Mouse (Mus musculus) kidney, embryonic 16.5 days (tissue): ENCODE measurements around the gene Opcml. TPM values are rescaled to one million over a fixed set of nuclear protein-coding genes. Genes with fewer than 3 reads are reported as not detected.

Experiments
- ATAC-seq: fragments of 200-750 bp; cut with Nextera tagmentation; 2 replicates; pipeline ENCODE4 v1.8.0; 2017; ENCODE audit warnings: moderate TSS enrichment; ENCODE audit not compliant: low FRiP score, low TSS enrichment
- H3K27ac ChIP-seq: fragments of 300-500 bp; sonication (generic); 2 replicates; pipeline ENCODE4 v1.5.1; 2014; ENCODE audit warnings: low read length
- H3K27me3 ChIP-seq: fragments of 300-500 bp; sonication (generic); 2 replicates; pipeline ENCODE4 v1.6.1; 2014; ENCODE audit warnings: low read length, control low read depth, mixed read lengths; ENCODE audit not compliant: insufficient read depth
- H3K36me3 ChIP-seq: fragments of 300-500 bp; sonication (generic); 2 replicates; pipeline ENCODE4 v1.6.1; 2014; ENCODE audit warnings: low read length, control low read depth, mixed read lengths; ENCODE audit not compliant: insufficient read depth
- H3K4me1 ChIP-seq: fragments of 300-500 bp; sonication (generic); 2 replicates; pipeline ENCODE4 v1.6.1; 2014; ENCODE audit warnings: low read length, control low read depth, mixed read lengths; ENCODE audit not compliant: insufficient read depth
- H3K4me2 ChIP-seq: fragments of 300-500 bp; sonication (generic); replicated peaks from 2 replicates; pipeline ENCODE4 v1.6.1; 2014; ENCODE audit warnings: low read depth, low read length
- H3K4me3 ChIP-seq: fragments of 300-500 bp; sonication (generic); 2 replicates; pipeline ENCODE4 v1.5.1; 2014; ENCODE audit warnings: mild to moderate bottlenecking, low read length
- H3K9ac ChIP-seq: fragments of 300-500 bp; sonication (generic); replicated peaks from 2 replicates; pipeline ENCODE4 v1.6.1; 2014; ENCODE audit warnings: low read length
- H3K9me3 ChIP-seq: fragments of 300-500 bp; sonication (generic); 2 replicates; pipeline ENCODE4 v1.6.1; 2016; ENCODE audit warnings: low read length, control low read depth
- WGBS: fragments of 180-500 bp; shearing (Covaris S2); extraction: QIAGEN DNeasy Blood & Tissue Kit; methylation state at CpG from one replicate; pipeline ENCODE4 v1.1.7; 2014; 5-methylcytosine and 5-hydroxymethylcytosine counted together
- polyA plus RNA-seq: library from polyadenylated mRNA; unstranded; fragments of >200 nt; fragmentation: Nextera tagmentation; extraction: Ambion mirVana; gene quantifications from 2 replicates; pipeline ENCODE4 v1.2.1, GENCODE M21; 2015

The Opcml gene
- polyA plus RNA-seq, 1 experiment from 2014 or later: 2.0 TPM

- Histone ChIP-seq H3K36me3 (no peaks in the 10 kb centered on the region), H3K9ac (no peak overlapping the region), H3K9me3 (no peaks in the 10 kb centered on the region), H3K4me1 (no peaks in the 10 kb centered on the region), H3K4me2 (no peak overlapping the region), H3K27me3 (no peaks in the 10 kb centered on the region), H3K4me3 (no peak overlapping the region), H3K27ac (no peak overlapping the region)
- no peak for ATAC-seq
- WGBS: 83% methylated on average over 1 of the region's 1 CpGs
Observed at GRCm38 (mm10) chr9:28445863-28446262, 655.3 kb downstream of the Opcml start.

GRCm38 (mm10) chr9:28446278-28447064, 655.9 kb downstream of the Opcml start:
- H3K4me2 ChIP-seq: no peak overlapping the region
- H3K36me3 ChIP-seq: no peaks in the 10 kb centered on the region
- no peak overlapping the region for H3K4me3 ChIP-seq
- 64% methylated on average over 4 of the region's 4 CpGs for WGBS
- ATAC-seq: no peak
- H3K4me1 ChIP-seq: no peaks in the 10 kb centered on the region
- H3K27me3 ChIP-seq: no peaks in the 10 kb centered on the region
- H3K9me3 ChIP-seq: no peaks in the 10 kb centered on the region
- H3K27ac ChIP-seq: no peak overlapping the region
- H3K9ac ChIP-seq: no peak overlapping the region

- Histone ChIP-seq H3K4me3 (no peak overlapping the region), H3K4me2 (no peak overlapping the region), H3K27me3 (no peaks in the 10 kb centered on the region), H3K9ac (no peak overlapping the region), H3K4me1 (no peaks in the 10 kb centered on the region), H3K36me3 (no peaks in the 10 kb centered on the region), H3K9me3 (no peaks in the 10 kb centered on the region), H3K27ac (no peak overlapping the region)
- no peak for ATAC-seq
- 86% methylated on average over 2 of the region's 2 CpGs for whole genome bisulfite sequencing
Observed at GRCm38 (mm10) chr9:28452509-28452908, 661.9 kb downstream of the Opcml start.

GRCm38 (mm10) chr9:28453062-28453461, 662.5 kb downstream of the Opcml start:
- 69% methylated on average over 2 of the region's 2 CpGs for WGBS
- no peaks in the 10 kb centered on the region for H3K27me3 ChIP-seq
- H3K27ac ChIP-seq: no peak overlapping the region
- no peak overlapping the region for H3K4me2 ChIP-seq
- H3K4me1 ChIP-seq: no peaks in the 10 kb centered on the region
- no peak overlapping the region for H3K9ac ChIP-seq
- H3K4me3 ChIP-seq: no peak overlapping the region
- ATAC-seq: no peak
- no peaks in the 10 kb centered on the region for H3K36me3 ChIP-seq
- H3K9me3 ChIP-seq: no peaks in the 10 kb centered on the region

- Histone ChIP-seq H3K9me3 (no peaks in the 10 kb centered on the region), H3K4me1 (no peaks in the 10 kb centered on the region), H3K4me2 (no peak overlapping the region), H3K9ac (no peak overlapping the region), H3K27me3 (no peaks in the 10 kb centered on the region), H3K36me3 (no peaks in the 10 kb centered on the region), H3K4me3 (no peak overlapping the region), H3K27ac (no peak overlapping the region)
- 79% methylated on average over 7 of the region's 7 CpGs for WGBS
- no peak for ATAC-seq
Observed at GRCm38 (mm10) chr9:28457982-28458770, 667.6 kb downstream of the Opcml start.

GRCm38 (mm10) chr9:28463622-28464021, 673.0 kb downstream of the Opcml start:
- ATAC-seq: no peak
- WGBS: 74% methylated on average over 6 of the region's 6 CpGs
- Histone ChIP-seq H3K36me3 (no peaks in the 10 kb centered on the region), H3K27me3 (no peaks in the 10 kb centered on the region), H3K27ac (no peak overlapping the region), H3K9me3 (no peaks in the 10 kb centered on the region), H3K4me3 (no peak overlapping the region), H3K4me2 (no peak overlapping the region), H3K4me1 (no peaks in the 10 kb centered on the region), H3K9ac (no peak overlapping the region)

GRCm38 (mm10) chr9:28469419-28469818, 678.8 kb downstream of the Opcml start:
- no peak for ATAC-seq
- 88% methylated on average over 6 of the region's 6 CpGs for WGBS
- no peak overlapping the region for H3K4me3 ChIP-seq

GRCm38 (mm10) chr9:28471501-28471900, 680.9 kb downstream of the Opcml start:
- Histone ChIP-seq H3K4me1 (0 out of 2 replicates have a peak, but pooled peaks cover 3% of the 10 kb centered on the region), H3K9ac (no peak overlapping the region), H3K9me3 (no peaks in the 10 kb centered on the region), H3K4me3 (no peak overlapping the region), H3K36me3 (no peaks in the 10 kb centered on the region), H3K4me2 (no peak overlapping the region), H3K27ac (no peak overlapping the region), H3K27me3 (no peaks in the 10 kb centered on the region)
- 24% methylated on average over 4 of the region's 4 CpGs for WGBS
- ATAC-seq: peak; percentile 78

More at GRCm38 (mm10) chr9:28469419-28469818, 678.8 kb downstream of the Opcml start:
- Histone ChIP-seq H3K9ac (no peak overlapping the region), H3K4me1 (0 out of 2 replicates have a peak, but pooled peaks cover 3% of the 10 kb centered on the region), H3K4me2 (no peak overlapping the region), H3K9me3 (no peaks in the 10 kb centered on the region), H3K27ac (no peak overlapping the region), H3K27me3 (no peaks in the 10 kb centered on the region), H3K36me3 (no peaks in the 10 kb centered on the region)

GRCm38 (mm10) chr9:28474586-28474985, 684.0 kb downstream of the Opcml start:
- Histone ChIP-seq H3K4me2 (no peak overlapping the region), H3K9me3 (no peaks in the 10 kb centered on the region), H3K27ac (no peak overlapping the region), H3K27me3 (no peaks in the 10 kb centered on the region), H3K4me3 (no peak overlapping the region), H3K36me3 (no peaks in the 10 kb centered on the region), H3K9ac (no peak overlapping the region), H3K4me1 (0 out of 2 replicates have a peak, but pooled peaks cover 3% of the 10 kb centered on the region)
- no peak for ATAC-seq
- 92% methylated on average over 6 of the region's 6 CpGs for WGBS

- 65% methylated on average over 4 of the region's 4 CpGs for WGBS
Observed at GRCm38 (mm10) chr9:28481261-28481660, 690.7 kb downstream of the Opcml start.

More at GRCm38 (mm10) chr9:28481261-28481660, 690.7 kb downstream of the Opcml start:
- Histone ChIP-seq H3K9ac (no peak overlapping the region), H3K27ac (no peak overlapping the region), H3K27me3 (no peaks in the 10 kb centered on the region), H3K36me3 (no peaks in the 10 kb centered on the region), H3K9me3 (no peaks in the 10 kb centered on the region), H3K4me2 (no peak overlapping the region), H3K4me3 (no peak overlapping the region), H3K4me1 (no peaks in the 10 kb centered on the region)
- ATAC-seq: no peak
